Mouse (Mus musculus) forebrain, embryonic 11.5 days (tissue): Measurements from ENCODE around the gene Ndufaf5. TPM values are rescaled to one million over a fixed set of nuclear protein-coding genes. Genes with fewer than 3 reads are reported as not detected.

Source experiments
- ATAC-seq: fragments of 200-750 bp; cut with Nextera tagmentation; replicated peaks from 2 replicates; pipeline ENCODE4 v1.8.0; 2017; ENCODE audit warnings: moderate TSS enrichment; ENCODE audit not compliant: low FRiP score
- DNase-seq: peaks from one replicate; pipeline ENCODE4 v3.0.0-alpha.2; 2017; ENCODE audit warnings: low spot score
- H3K27ac ChIP-seq: fragments of 300-500 bp; sonication (generic); 2 replicates; pipeline ENCODE4 v1.5.1; 2014; ENCODE audit warnings: low read depth, low read length
- H3K27me3 ChIP-seq: fragments of 300-500 bp; sonication (generic); 2 replicates; pipeline ENCODE4 v1.6.1; 2014; ENCODE audit warnings: mild to moderate bottlenecking, low read length, mixed read lengths; ENCODE audit not compliant: control insufficient read depth, insufficient read depth
- H3K36me3 ChIP-seq: fragments of 300-500 bp; sonication (generic); 2 replicates; pipeline ENCODE4 v1.6.1; 2014; ENCODE audit warnings: mild to moderate bottlenecking, low read length, moderate library complexity, mixed read lengths; ENCODE audit not compliant: control insufficient read depth, insufficient read depth
- H3K4me1 ChIP-seq: fragments of 300-500 bp; sonication (generic); replicated peaks from 2 replicates; pipeline ENCODE4 v1.6.1; 2014; ENCODE audit warnings: low read length, mixed read lengths; ENCODE audit not compliant: control insufficient read depth, insufficient read depth
- H3K4me2 ChIP-seq: fragments of 300-500 bp; sonication (generic); 2 replicates; pipeline ENCODE4 v1.6.1; 2014; ENCODE audit warnings: low read depth, mild to moderate bottlenecking, low read length, moderate library complexity, mixed read lengths; ENCODE audit not compliant: severe bottlenecking
- H3K4me3 ChIP-seq: fragments of 300-500 bp; sonication (generic); 2 replicates; pipeline ENCODE4 v1.5.1; 2014; ENCODE audit warnings: low read depth, low read length
- H3K9ac ChIP-seq: fragments of 300-500 bp; sonication (generic); 2 replicates; pipeline ENCODE4 v1.6.1; 2014; ENCODE audit warnings: low read length
- H3K9me3 ChIP-seq: fragments of 300-500 bp; sonication (generic); 2 replicates; pipeline ENCODE4 v1.6.1; 2016; ENCODE audit warnings: low read length, mixed read lengths; ENCODE audit not compliant: control insufficient read depth
- WGBS: fragments of 180-500 bp; shearing (Covaris S2); extraction: QIAGEN DNeasy Blood & Tissue Kit; methylation state at CpG from one replicate; pipeline ENCODE4 v1.1.7; 2014; 5-methylcytosine and 5-hydroxymethylcytosine counted together
- polyA plus RNA-seq: library from polyadenylated mRNA; unstranded; fragments of >200 nt; fragmentation: Nextera tagmentation; extraction: Ambion mirVana; gene quantifications from 2 replicates; pipeline ENCODE4 v1.2.1, GENCODE M21; 2014

Ndufaf5 gene
- polyA plus RNA-seq, 1 experiment from 2014 or later = 31.6 TPM

- no peaks in the 10 kb centered on the region for H3K4me1 ChIP-seq
- 91% methylated on average over 2 of the region's 2 CpGs for WGBS
- no peak for DNase-seq
Measured at GRCm38 (mm10) chr2:140200713-140201112, 30.3 kb downstream of the Ndufaf5 start.

GRCm38 (mm10) chr2:140202573-140202972 lies 32.1 kb downstream of the Ndufaf5 start:
- H3K27ac ChIP-seq = no peak overlapping the region
- DNase-seq (no peak), ATAC-seq (no peak)
- no peaks in the 10 kb centered on the region for H3K9me3 ChIP-seq
- H3K4me1 ChIP-seq = no peaks in the 10 kb centered on the region
- H3K9ac ChIP-seq = no peak overlapping the region
- no peaks in the 10 kb centered on the region for H3K27me3 ChIP-seq
- no peak overlapping the region for H3K4me3 ChIP-seq
- 93% methylated on average over 5 of the region's 5 CpGs for whole genome bisulfite sequencing
- H3K36me3 ChIP-seq = no peaks in the 10 kb centered on the region; the same call in 1 of the 2 replicates
- H3K4me2 ChIP-seq = no peak overlapping the region

More at GRCm38 (mm10) chr2:140200713-140201112, 30.3 kb downstream of the Ndufaf5 start:
- no peaks in the 10 kb centered on the region for H3K27me3 ChIP-seq
- H3K4me2 ChIP-seq = no peak overlapping the region
- ATAC-seq = no peak
- no peaks in the 10 kb centered on the region; the same call in 1 of the 2 replicates for H3K36me3 ChIP-seq
- H3K4me3 ChIP-seq = no peak overlapping the region
- no peak overlapping the region for H3K27ac ChIP-seq
- no peak overlapping the region for H3K9ac ChIP-seq
- H3K9me3 ChIP-seq = no peaks in the 10 kb centered on the region

- Histone ChIP-seq H3K4me3 (no peak overlapping the region), H3K27me3 (no peaks in the 10 kb centered on the region), H3K27ac (no peak overlapping the region), H3K4me2 (no peak overlapping the region), H3K36me3 (no peaks in the 10 kb centered on the region; the same call in 1 of the 2 replicates), H3K9me3 (no peaks in the 10 kb centered on the region), H3K9ac (no peak overlapping the region), H3K4me1 (no peaks in the 10 kb centered on the region)
- ATAC-seq (no peak), DNase-seq (no peak)
- 96% methylated on average over 7 of the region's 7 CpGs for WGBS
Measured at GRCm38 (mm10) chr2:140203756-140204155, 33.3 kb downstream of the Ndufaf5 start.

- no peak overlapping the region for H3K27ac ChIP-seq
- H3K4me3 ChIP-seq = no peak overlapping the region
- 94% methylated on average over 4 of the region's 4 CpGs for WGBS
- H3K36me3 ChIP-seq = no peaks in the 10 kb centered on the region
- DNase-seq (no peak), ATAC-seq (no peak)
- no peak overlapping the region for H3K4me2 ChIP-seq
- H3K4me1 ChIP-seq = no peaks in the 10 kb centered on the region
- H3K9ac ChIP-seq = no peak overlapping the region
- H3K27me3 ChIP-seq = no peaks in the 10 kb centered on the region
- H3K9me3 ChIP-seq = no peaks in the 10 kb centered on the region
Measured at GRCm38 (mm10) chr2:140214519-140215027, 44.1 kb downstream of the Ndufaf5 start.

- H3K27ac ChIP-seq = no peak overlapping the region
- no peaks in the 10 kb centered on the region for H3K36me3 ChIP-seq
- no peak overlapping the region for H3K9ac ChIP-seq
- H3K4me1 ChIP-seq = no peaks in the 10 kb centered on the region
- H3K27me3 ChIP-seq = no peaks in the 10 kb centered on the region
- H3K9me3 ChIP-seq = no peaks in the 10 kb centered on the region
- ATAC-seq (no peak), DNase-seq (no peak)
- H3K4me3 ChIP-seq = no peak overlapping the region
- 77% methylated on average over 2 of the region's 2 CpGs for WGBS
- H3K4me2 ChIP-seq = no peak overlapping the region
Measured at GRCm38 (mm10) chr2:140215415-140215814, 45.0 kb downstream of the Ndufaf5 start.

GRCm38 (mm10) chr2:140215965-140216364 lies 45.5 kb downstream of the Ndufaf5 start:
- Histone ChIP-seq H3K9me3 (no peaks in the 10 kb centered on the region), H3K9ac (no peak overlapping the region), H3K27ac (no peak overlapping the region), H3K27me3 (no peaks in the 10 kb centered on the region), H3K4me1 (no peaks in the 10 kb centered on the region), H3K36me3 (no peaks in the 10 kb centered on the region), H3K4me3 (no peak overlapping the region), H3K4me2 (no peak overlapping the region)
- ATAC-seq (no peak), DNase-seq (no peak)
- 83% methylated on average over 1 of the region's 1 CpGs for WGBS

- Histone ChIP-seq H3K4me1 (no peaks in the 10 kb centered on the region), H3K9ac (no peak overlapping the region), H3K36me3 (no peaks in the 10 kb centered on the region), H3K27ac (no peak overlapping the region), H3K4me3 (no peak overlapping the region), H3K27me3 (no peaks in the 10 kb centered on the region), H3K9me3 (no peaks in the 10 kb centered on the region), H3K4me2 (no peak overlapping the region)
- DNase-seq = no peak
- no peak for ATAC-seq
- 61% methylated on average over 8 of the region's 8 CpGs for WGBS
Measured at GRCm38 (mm10) chr2:140220325-140220724, 49.9 kb downstream of the Ndufaf5 start.

GRCm38 (mm10) chr2:140230295-140230694 lies 59.8 kb downstream of the Ndufaf5 start:
- Histone ChIP-seq H3K9ac (no peak overlapping the region), H3K4me2 (no peak overlapping the region), H3K27ac (no peak overlapping the region), H3K36me3 (no peaks in the 10 kb centered on the region), H3K9me3 (no peaks in the 10 kb centered on the region), H3K27me3 (no peaks in the 10 kb centered on the region), H3K4me3 (no peak overlapping the region), H3K4me1 (no peaks in the 10 kb centered on the region)
- DNase-seq = no peak
- WGBS = 59% methylated on average over 1 of the region's 1 CpGs
- no peak for ATAC-seq

- H3K27ac ChIP-seq = no peak overlapping the region
- H3K4me2 ChIP-seq = no peak overlapping the region
- no peaks in the 10 kb centered on the region for H3K27me3 ChIP-seq
- DNase-seq = no peak
- H3K36me3 ChIP-seq = no peaks in the 10 kb centered on the region
- ATAC-seq = peak; percentile 79
- H3K9me3 ChIP-seq = no peaks in the 10 kb centered on the region
- H3K9ac ChIP-seq = no peak overlapping the region
- WGBS = 60% methylated on average over 6 of the region's 6 CpGs
- H3K4me3 ChIP-seq = no peak overlapping the region
- H3K4me1 ChIP-seq = no peaks in the 10 kb centered on the region
Measured at GRCm38 (mm10) chr2:140237245-140237644, 66.8 kb downstream of the Ndufaf5 start.
